Mouse (Mus musculus) urinary bladder, postnatal 10 days (tissue): ENCODE results near the gene Dnali1.

ENCODE experiments used
- DNase-seq: peaks from one replicate; pipeline ENCODE4 v3.0.0; 2022; ENCODE audit warnings: low spot score

Dnali1 gene

GRCm38 (mm10) chr4:125034341-125034740 lies 31.2 kb downstream of the Dnali1 start:
- DNase-seq = no peak

GRCm38 (mm10) chr4:125029891-125030614 lies 35.5 kb downstream of the Dnali1 start:
- DNase-seq = peak; percentile 65

GRCm38 (mm10) chr4:125020780-125021538 lies 44.5 kb downstream of the Dnali1 start:
- DNase-seq = no peak

GRCm38 (mm10) chr4:125017431-125017830 lies 48.1 kb downstream of the Dnali1 start:
- no peak for DNase-seq

GRCm38 (mm10) chr4:125015806-125016635 lies 49.5 kb downstream of the Dnali1 start, which contains the start of gene Gnl2:
TSS of gene Gnl2 (plus strand) at chr4:125016585.
- DNase-seq = no peak

- no peak for DNase-seq
These were observed 56.8 kb downstream of the Dnali1 start for GRCm38 (mm10) chr4:125008712-125009111.

GRCm38 (mm10) chr4:125008220-125008619 lies 57.3 kb downstream of the Dnali1 start:
- DNase-seq = no peak

- DNase-seq = no peak
These were observed 58.0 kb downstream of the Dnali1 start for GRCm38 (mm10) chr4:125007460-125007859.
